ENCODE assay signal across 13 mouse cellular contexts in the genomic region with DNA sequence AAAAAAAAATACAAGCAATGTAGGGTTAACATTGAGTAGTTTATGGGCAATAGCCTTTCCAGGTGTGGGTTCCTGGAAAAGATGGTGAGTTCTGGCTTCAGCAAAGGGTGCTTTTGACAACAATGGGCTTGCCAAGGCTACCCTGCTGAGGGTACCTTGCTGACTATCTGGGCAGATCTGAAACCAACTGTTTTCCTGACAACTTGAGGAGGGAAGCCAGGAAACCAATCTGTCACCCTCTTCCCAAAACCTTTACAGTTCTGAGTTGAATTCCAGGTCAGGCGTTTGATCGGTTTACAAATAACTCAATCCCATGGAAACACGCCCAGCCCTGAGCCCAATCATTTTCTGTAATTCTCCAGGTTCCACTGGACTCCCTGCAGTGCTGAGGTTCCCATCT.
"Had no signal": no experiment of that assay in that cellular context is flagged by ENCODE, and none has a peak within 500 bp of the region (broad histone marks: within the 10 kb centered on the region; RNA-seq: fewer than 3 reads in every experiment).

No protein-coding gene starts in this region.

- H3K4me2 ChIP-seq: kidney, embryonic 15.5 days; limb, embryonic 13.5 days; midbrain, embryonic 15.5 days; neural tube, embryonic 15.5 days had no signal

- ATAC-seq: midbrain, embryonic 15.5 days had no signal

- H3K4me3 ChIP-seq: kidney, embryonic 15.5 days; limb, embryonic 13.5 days; midbrain, embryonic 10.5 days; midbrain, embryonic 15.5 days; neural tube, embryonic 15.5 days had no signal

- H3K36me3 ChIP-seq: kidney, embryonic 15.5 days; limb, embryonic 13.5 days; midbrain, embryonic 10.5 days; midbrain, embryonic 15.5 days; neural tube, embryonic 15.5 days had no signal

- DNase-seq: kidney, postnatal 25 days; layer of hippocampus, adult 9-11 months; layer of hippocampus, postnatal 36 days; lung, adult 18-20 months; lung, postnatal 36 days; thymus, postnatal 4 days had no signal

- H3K27me3 ChIP-seq: kidney, embryonic 15.5 days; limb, embryonic 13.5 days; midbrain, embryonic 15.5 days; neural tube, embryonic 15.5 days had no signal

- H3K27ac ChIP-seq: kidney, embryonic 15.5 days; limb, embryonic 13.5 days; liver, embryonic 14.5 days; midbrain, embryonic 10.5 days; midbrain, embryonic 15.5 days; stomach, postnatal 0 days had no signal

- H3K9ac ChIP-seq: kidney, embryonic 15.5 days; limb, embryonic 13.5 days; liver, embryonic 14.5 days; midbrain, embryonic 15.5 days; neural tube, embryonic 15.5 days had no signal

- H3K9me3 ChIP-seq: kidney, embryonic 15.5 days; limb, embryonic 13.5 days; midbrain, embryonic 10.5 days; midbrain, embryonic 15.5 days; neural tube, embryonic 15.5 days had no signal
